Mouse (Mus musculus) lung, postnatal 0 days (tissue): Measurements from ENCODE around the gene Snap29. TPM values are rescaled to one million over a fixed set of nuclear protein-coding genes. Genes with fewer than 3 reads are reported as not detected.

Experiments
- ATAC-seq: fragments of 200-750 bp; cut with Nextera tagmentation; 2 replicates; pipeline ENCODE4 v1.8.0; 2017; ENCODE audit warnings: moderate library complexity
- DNase-seq: peaks from one replicate; pipeline ENCODE4 v3.0.0-alpha.2; 2016; ENCODE audit warnings: low spot score
- H3K27ac ChIP-seq: fragments of 300-500 bp; sonication (generic); 2 replicates; pipeline ENCODE4 v1.5.1; 2014; ENCODE audit warnings: antibody characterized with exemption, mild to moderate bottlenecking, low read length, mixed read lengths
- H3K27me3 ChIP-seq: fragments of 300-500 bp; sonication (generic); replicated peaks from 2 replicates; pipeline ENCODE4 v1.6.1; 2014; ENCODE audit warnings: low read length, mixed read lengths; ENCODE audit not compliant: insufficient read depth
- H3K36me3 ChIP-seq: fragments of 300-500 bp; sonication (generic); 2 replicates; pipeline ENCODE4 v1.6.1; 2014; ENCODE audit warnings: low read length, mixed read lengths; ENCODE audit not compliant: insufficient read depth
- H3K4me1 ChIP-seq: fragments of 300-500 bp; sonication (generic); 2 replicates; pipeline ENCODE4 v1.6.1; 2014; ENCODE audit warnings: antibody characterized with exemption, low read depth, low read length, mixed read lengths; ENCODE audit not compliant: insufficient read depth
- H3K4me2 ChIP-seq: fragments of 300-500 bp; sonication (generic); replicated peaks from 2 replicates; pipeline ENCODE4 v1.6.1; 2014; ENCODE audit warnings: low read depth, mild to moderate bottlenecking, low read length, moderate library complexity, mixed read lengths
- H3K4me3 ChIP-seq: fragments of 300-500 bp; sonication (generic); 2 replicates; pipeline ENCODE4 v1.5.1; 2014; ENCODE audit warnings: low read depth, low read length
- H3K9ac ChIP-seq: fragments of 300-500 bp; sonication (generic); replicated peaks from 2 replicates; pipeline ENCODE4 v1.6.1; 2014; ENCODE audit warnings: low read depth, mild to moderate bottlenecking
- H3K9me3 ChIP-seq: fragments of 300-500 bp; sonication (generic); 2 replicates; pipeline ENCODE4 v1.6.1; 2016; ENCODE audit warnings: low read length, mixed read lengths
- CTCF ChIP-seq: IDR thresholded peaks from 2 replicates; pipeline ENCODE4 v1.5.1; 2016; ENCODE audit warnings: antibody characterized with exemption, mild to moderate bottlenecking
- EP300 ChIP-seq: IDR thresholded peaks from 2 replicates; pipeline ENCODE4 v1.6.1; 2016; ENCODE audit warnings: antibody characterized with exemption, mild to moderate bottlenecking, control low read depth
- WGBS: fragments of 180-500 bp; shearing (Covaris S2); extraction: QIAGEN DNeasy Blood & Tissue Kit; methylation state at CpG from one replicate; pipeline ENCODE4 v1.1.7; 2014; 5-methylcytosine and 5-hydroxymethylcytosine counted together
- polyA plus RNA-seq: library from polyadenylated mRNA; unstranded; fragments of >200 nt; fragmentation: Nextera tagmentation; extraction: Ambion mirVana; gene quantifications from 2 replicates; pipeline ENCODE4 v1.2.1, GENCODE M21; 2015

Snap29 gene
- polyA plus RNA-seq, 1 experiment from 2014 or later: 11.5 TPM

- DNase-seq (peak; percentile 49), ATAC-seq (no peak)
- Histone ChIP-seq H3K27ac (no peak overlapping the region), H3K9ac (no peak overlapping the region), H3K27me3 (no peaks in the 10 kb centered on the region), H3K4me1 (peaks cover 8% of the 10 kb centered on the region; the same call in 1 of the 2 replicates), H3K4me2 (no peak overlapping the region), H3K4me3 (no peak overlapping the region), H3K36me3 (no peaks in the 10 kb centered on the region), H3K9me3 (no peaks in the 10 kb centered on the region)
- TF ChIP-seq CTCF (peak; percentile 74), EP300 (no peak)
- WGBS: 56% methylated on average over 1 of the region's 1 CpGs
Observed at GRCm38 (mm10) chr16:17402855-17403254, 2.9 kb upstream of the Snap29 start.

- TF ChIP-seq CTCF (no peak), EP300 (no peak)
- 0% methylated on average over 22 of the region's 22 CpGs for WGBS
- Histone ChIP-seq H3K9ac (peak overlapping the region; percentile 52), H3K9me3 (no peaks in the 10 kb centered on the region), H3K27me3 (no peaks in the 10 kb centered on the region), H3K4me2 (peak overlapping the region; percentile 75), H3K36me3 (no peaks in the 10 kb centered on the region), H3K4me1 (peaks cover 14% of the 10 kb centered on the region; the same call in 1 of the 2 replicates), H3K27ac (peak overlapping the region; percentile 64), H3K4me3 (peak overlapping the region; percentile 80)
- ATAC-seq: peak; percentile 71
- DNase-seq: no peak
Observed at GRCm38 (mm10) chr16:17405271-17405696, 502 bp upstream of the Snap29 start.

- DNase-seq: peak; percentile 48
- Histone ChIP-seq H3K4me2 (peak overlapping the region; percentile 70), H3K4me1 (peaks cover 14% of the 10 kb centered on the region; the same call in 1 of the 2 replicates), H3K4me3 (peak overlapping the region; percentile 80), H3K36me3 (no peaks in the 10 kb centered on the region), H3K27ac (no peak overlapping the region), H3K27me3 (no peaks in the 10 kb centered on the region), H3K9me3 (no peaks in the 10 kb centered on the region), H3K9ac (peak overlapping the region; percentile 78)
- ATAC-seq: no peak
- WGBS: 29% methylated on average over 9 of the region's 9 CpGs
- TF ChIP-seq CTCF (no peak), EP300 (no peak)
Observed at GRCm38 (mm10) chr16:17406512-17407231, 886 bp downstream of the Snap29 start.

- H3K4me2 ChIP-seq: no peak overlapping the region
- no peaks in the 10 kb centered on the region for H3K27me3 ChIP-seq
- H3K4me3 ChIP-seq: no peak overlapping the region
- 93% methylated on average over 2 of the region's 2 CpGs for WGBS
- TF ChIP-seq CTCF (no peak), EP300 (no peak)
- ATAC-seq (no peak), DNase-seq (no peak)
- H3K27ac ChIP-seq: no peak overlapping the region
- H3K9me3 ChIP-seq: no peaks in the 10 kb centered on the region
- H3K9ac ChIP-seq: no peak overlapping the region
- H3K4me1 ChIP-seq: peaks cover 14% of the 10 kb centered on the region; the same call in 1 of the 2 replicates
- H3K36me3 ChIP-seq: no peaks in the 10 kb centered on the region
Observed at GRCm38 (mm10) chr16:17409046-17409445, 3.3 kb downstream of the Snap29 start.

- Histone ChIP-seq H3K9me3 (no peaks in the 10 kb centered on the region), H3K27me3 (no peaks in the 10 kb centered on the region), H3K4me1 (peaks cover 14% of the 10 kb centered on the region; the same call in 1 of the 2 replicates), H3K4me2 (no peak overlapping the region), H3K9ac (no peak overlapping the region), H3K36me3 (no peaks in the 10 kb centered on the region), H3K27ac (no peak overlapping the region), H3K4me3 (no peak overlapping the region)
- ATAC-seq (no peak), DNase-seq (no peak)
- TF ChIP-seq CTCF: no peak
- no peak for TF ChIP-seq EP300
- WGBS: 17% methylated on average over 4 of the region's 4 CpGs
Observed at GRCm38 (mm10) chr16:17410209-17410608, 4.4 kb downstream of the Snap29 start.

GRCm38 (mm10) chr16:17423021-17423420 is 17.2 kb downstream of the Snap29 start:
- ATAC-seq (no peak), DNase-seq (no peak)
- Histone ChIP-seq H3K4me2 (no peak overlapping the region), H3K27ac (no peak overlapping the region), H3K4me1 (no peaks in the 10 kb centered on the region), H3K9ac (no peak overlapping the region), H3K4me3 (no peak overlapping the region), H3K9me3 (no peaks in the 10 kb centered on the region), H3K36me3 (peaks cover 27% of the 10 kb centered on the region; the same call in 1 of the 2 replicates), H3K27me3 (no peaks in the 10 kb centered on the region)
- 71% methylated on average over 3 of the region's 3 CpGs for WGBS
- TF ChIP-seq EP300 (no peak), CTCF (no peak)
